Mouse (Mus musculus) cortical plate, adult 2 months (tissue): ENCODE measurements around the gene Ankrd6.

Source experiments
- CTCF ChIP-seq: fragments of 200-500 bp; IDR thresholded peaks from 2 replicates; pipeline ENCODE4 v1.5.1; 2011; ENCODE audit warnings: mild to moderate bottlenecking, control low read depth, low read length; ENCODE audit not compliant: insufficient read depth; ENCODE audit errors: extremely low read depth
- POLR2A ChIP-seq: fragments of 200-500 bp; IDR thresholded peaks from 2 replicates; pipeline ENCODE4 v1.6.1; 2011; ENCODE audit warnings: mild to moderate bottlenecking, low read length, control low read depth; ENCODE audit not compliant: insufficient read depth; ENCODE audit errors: extremely low read depth

GRCm38 (mm10) chr4:32987006-32987405 lies 36.4 kb upstream of the Ankrd6 start:
- TF ChIP-seq POLR2A (no peak), CTCF (no peak)
